Mouse (Mus musculus) CH12.LX (cell line): ENCODE data around the gene Trip12. TPM values are rescaled to one million over a fixed set of nuclear protein-coding genes. Genes with fewer than 3 reads are reported as not detected.

Source experiments
- DNase-seq: peaks from one replicate; pipeline ENCODE4 v3.0.0-alpha.2; 2013; ENCODE audit errors: extremely low read depth
- H3K27ac ChIP-seq: 2 replicates; pipeline ENCODE4 v1.5.1; 2012; ENCODE audit warnings: low read depth, mild to moderate bottlenecking, control low read depth, moderate library complexity; ENCODE audit not compliant: insufficient read depth
- H3K27me3 ChIP-seq: replicated peaks from 2 replicates; pipeline ENCODE3; 2012; ENCODE audit warnings: inconsistent platforms
- H3K36me3 ChIP-seq, 2 experiments: replicated peaks in 1 of 2; 2 replicates each; pipeline versions ENCODE3 to v1.6.1; 2012; ENCODE audit warnings: inconsistent platforms in 1 of 2, low read length in 1 of 2, mild to moderate bottlenecking in 1 of 2, mixed read lengths in 1 of 2, moderate library complexity in 1 of 2; ENCODE audit not compliant: control insufficient read depth in 1 of 2, insufficient read depth in 1 of 2
- H3K4me1 ChIP-seq, 2 experiments: 2 replicates each; pipeline ENCODE4 v1.6.1; 2012; ENCODE audit warnings: inconsistent platforms in 1 of 2, moderate library complexity in 1 of 2; ENCODE audit not compliant: insufficient read depth in 2 of 2, control insufficient read depth in 1 of 2
- H3K4me2 ChIP-seq: 2 replicates; pipeline ENCODE4 v1.6.1; 2012; ENCODE audit warnings: low read depth, mild to moderate bottlenecking, control low read depth; ENCODE audit not compliant: poor library complexity, insufficient read depth, severe bottlenecking
- H3K4me3 ChIP-seq, 3 experiments: fragments of 150-350 bp in 1 of 3; sonication (generic) in 1 of 3; replicated peaks in 1 of 3; 2 replicates each; pipeline versions ENCODE3 to v1.5.1; 2011 to 2012; ENCODE audit warnings: low read depth in 2 of 3, low read length in 2 of 3, mild to moderate bottlenecking in 2 of 3, moderate library complexity in 2 of 3, control low read depth in 1 of 3, improper control_type of control experiment in 1 of 3, inconsistent platforms in 1 of 3, mixed read lengths in 1 of 3; ENCODE audit not compliant: poor library complexity in 1 of 3
- H3K79me2 ChIP-seq: replicated peaks from 2 replicates; pipeline ENCODE4 v1.6.1; 2012; ENCODE audit warnings: mild to moderate bottlenecking, moderate library complexity; ENCODE audit not compliant: control insufficient read depth, poor library complexity, insufficient read depth, severe bottlenecking; ENCODE audit errors: extremely low read depth
- H3K9ac ChIP-seq: 2 replicates; pipeline ENCODE4 v1.6.1; 2012; ENCODE audit warnings: low read depth, mild to moderate bottlenecking, control low read depth, moderate library complexity; ENCODE audit not compliant: insufficient read depth
- H3K9me3 ChIP-seq: replicated peaks from 2 replicates; pipeline ENCODE3; 2012; ENCODE audit warnings: low read length, inconsistent platforms, mixed read lengths
- CHD2 ChIP-seq: IDR thresholded peaks from 2 replicates; pipeline ENCODE4 v1.6.1; 2011; ENCODE audit warnings: low read length, improper control_type of control experiment
- CTCF ChIP-seq, 2 experiments: IDR thresholded peaks in 1 of 2; conservative IDR thresholded peaks in 1 of 2; 2 replicates each; pipeline ENCODE4 v1.5.1; 2011 to 2012; ENCODE audit warnings: low read depth in 2 of 2, low read length in 2 of 2, improper control_type of control experiment in 1 of 2, inconsistent platforms in 1 of 2, mild to moderate bottlenecking in 1 of 2, moderate library complexity in 1 of 2
- ELF1 ChIP-seq: IDR thresholded peaks from 2 replicates; pipeline ENCODE4 v1.6.1; 2014; ENCODE audit warnings: low read depth, mild to moderate bottlenecking, inconsistent platforms, low read length, improper control_type of control experiment
- EP300 ChIP-seq: IDR thresholded peaks from 2 replicates; pipeline ENCODE4 v1.6.1; 2011; ENCODE audit warnings: low read length, improper control_type of control experiment
- ETS1 ChIP-seq: conservative IDR thresholded peaks from 2 replicates; pipeline ENCODE4 v1.6.1; 2012; ENCODE audit warnings: low read depth, mild to moderate bottlenecking, inconsistent platforms, low read length, improper control_type of control experiment, moderate library complexity
- HCFC1 ChIP-seq: IDR thresholded peaks from 2 replicates; pipeline ENCODE4 v1.6.1; 2012; ENCODE audit warnings: low read depth, mild to moderate bottlenecking, inconsistent platforms, low read length, improper control_type of control experiment
- JUND ChIP-seq: conservative IDR thresholded peaks from 2 replicates; pipeline ENCODE4 v1.6.1; 2011; ENCODE audit warnings: low read depth, low read length, improper control_type of control experiment
- KAT2A ChIP-seq: IDR thresholded peaks from 2 replicates; pipeline ENCODE4 v1.6.1; 2012; ENCODE audit warnings: low read length, improper control_type of control experiment, inconsistent platforms; ENCODE audit not compliant: insufficient replicate concordance
- MAFK ChIP-seq: IDR thresholded peaks from 2 replicates; pipeline ENCODE4 v1.6.1; 2011; ENCODE audit warnings: low read length, improper control_type of control experiment; ENCODE audit not compliant: insufficient replicate concordance
- MAZ ChIP-seq: IDR thresholded peaks from 2 replicates; pipeline ENCODE4 v1.6.1; 2012; ENCODE audit warnings: low read depth, mild to moderate bottlenecking, inconsistent platforms, low read length, improper control_type of control experiment, moderate library complexity
- MEF2A ChIP-seq: IDR thresholded peaks from 2 replicates; pipeline ENCODE4 v1.6.1; 2014; ENCODE audit warnings: low read depth, mild to moderate bottlenecking, inconsistent platforms, low read length, improper control_type of control experiment, borderline replicate concordance
- MXI1 ChIP-seq: IDR thresholded peaks from 2 replicates; pipeline ENCODE4 v1.6.1; 2011; ENCODE audit warnings: mild to moderate bottlenecking, low read depth, low read length, improper control_type of control experiment
- MYC ChIP-seq: IDR thresholded peaks from 2 replicates; pipeline ENCODE4 v1.6.1; 2011; ENCODE audit warnings: low read depth, mild to moderate bottlenecking, improper control_type of control experiment, low read length
- POLR2AphosphoS2 ChIP-seq: IDR thresholded peaks from 2 replicates; pipeline ENCODE4 v1.6.1; 2011; ENCODE audit warnings: low read depth, low read length, improper control_type of control experiment
- SMC3 ChIP-seq: IDR thresholded peaks from 2 replicates; pipeline ENCODE4 v1.6.1; 2011; ENCODE audit warnings: low read depth, low read length, improper control_type of control experiment
- USF1 ChIP-seq: IDR thresholded peaks from 2 replicates; pipeline ENCODE4 v1.6.1; 2014; ENCODE audit warnings: low read depth, mild to moderate bottlenecking, inconsistent platforms, low read length, improper control_type of control experiment
- USF2 ChIP-seq: conservative IDR thresholded peaks from 2 replicates; pipeline ENCODE4 v1.6.1; 2011; ENCODE audit warnings: low read depth, low read length, improper control_type of control experiment
- ZC3H11A ChIP-seq: IDR thresholded peaks from 2 replicates; pipeline ENCODE4 v1.6.1; 2012; ENCODE audit warnings: low read depth, mild to moderate bottlenecking, inconsistent platforms, low read length, improper control_type of control experiment
- ZKSCAN1 ChIP-seq: IDR thresholded peaks from 2 replicates; pipeline ENCODE4 v1.6.1; 2012; ENCODE audit warnings: low read depth, inconsistent platforms, low read length, improper control_type of control experiment, borderline replicate concordance
- ZMIZ1 ChIP-seq: IDR thresholded peaks from 2 replicates; pipeline ENCODE4 v1.6.1; 2012; ENCODE audit warnings: low read depth, mild to moderate bottlenecking, inconsistent platforms, low read length, improper control_type of control experiment
- dilution Hi-C: fragments of 300-500 bp; cut with MboI; formaldehyde crosslinking; loops from 2 replicates; pipeline ENCODE4 v1.14.3; 2020; ENCODE audit warnings: low sequenced_read_pairs; ENCODE audit not compliant: extremely low pct_unique_long_range_greater_than_20kb, extremely low pct_ligation_motif_present
- in situ Hi-C: fragments of 300-500 bp; cut with MboI; formaldehyde crosslinking; loops from 3 replicates; pipeline ENCODE4 v1.14.3; 2019; ENCODE audit warnings: low sequenced_read_pairs, low pct_ligation_motif_present, low pct_unique_long_range_greater_than_20kb, mixed read lengths
- polyA plus RNA-seq: library from polyadenylated mRNA; unstranded; fragments of >175 nt; gene quantifications from 2 replicates; pipeline ENCODE4 v1.2.1, GENCODE M21; 2012; ENCODE audit warnings: low read depth; ENCODE audit not compliant: insufficient read length
- total RNA-seq, 2 experiments: library from RNA; depleted of rRNA; stranded (reverse); fragments of 300-350 nt in 1 of 2; fragments of >200 nt in 1 of 2; gene quantifications; 2 replicates each; pipeline ENCODE4 v1.2.3; 2012 to 2014

Trip12 gene
- total and polyA plus RNA-seq, 3 experiments: 75.6 to 93.8 (median 90.2) TPM

- H3K36me3 ChIP-seq: peaks cover 13 to 51% of the 10 kb centered on the region in 2 experiments
- in situ Hi-C loops (no loop called here), dilution Hi-C loops (no loop called here)
- H3K4me1 ChIP-seq: peaks cover 0 to 29% of the 10 kb centered on the region in 2 experiments; a peak in 2 of 4 replicates
- H3K4me2 ChIP-seq: no peak overlapping the region
- no peak for TF ChIP-seq ZMIZ1
- no peak for TF ChIP-seq MAFK
- H3K4me3 ChIP-seq: no peak overlapping the region
- H3K9me3 ChIP-seq: no peaks in the 10 kb centered on the region
- H3K9ac ChIP-seq: no peak overlapping the region
- no peak overlapping the region for H3K27ac ChIP-seq
- peak; percentile 6 for DNase-seq
- peaks cover 17% of the 10 kb centered on the region for H3K79me2 ChIP-seq
- no peaks in the 10 kb centered on the region for H3K27me3 ChIP-seq
These were observed 45.0 kb downstream of the Trip12 start for GRCm38 (mm10) chr1:84795335-84795734.

- no peak for DNase-seq
- Histone ChIP-seq H3K9me3 (no peaks in the 10 kb centered on the region), H3K4me1 (peaks cover 0 to 12% of the 10 kb centered on the region in 2 experiments; a peak in 1 of 4 replicates), H3K9ac (no peak overlapping the region), H3K27me3 (no peaks in the 10 kb centered on the region), H3K27ac (no peak overlapping the region), H3K4me2 (no peak overlapping the region), H3K4me3 (no peak overlapping the region), H3K79me2 (peaks cover 7% of the 10 kb centered on the region; the same call in 1 of the 2 replicates), H3K36me3 (peaks cover 23 to 63% of the 10 kb centered on the region in 2 experiments)
- in situ Hi-C loops (no loop called here), dilution Hi-C loops (no loop called here)
- no peak for TF ChIP-seq ETS1
- no peak for TF ChIP-seq HCFC1
- no peak for TF ChIP-seq ZKSCAN1
- TF ChIP-seq JUND: no peak
- no peak for TF ChIP-seq SMC3
- no peak for TF ChIP-seq USF1
- no peak for TF ChIP-seq POLR2AphosphoS2
- TF ChIP-seq CTCF (conservative IDR thresholded peaks at IDR 0.05 in 1 of 2, IDR thresholded peaks at IDR 0.05 in 1 of 2; ENCODE audit: low read depth in 2 of 2, low read length in 2 of 2): no peak
- TF ChIP-seq EP300: no peak
- TF ChIP-seq CHD2: no peak
- TF ChIP-seq KAT2A: no peak
- no peak for TF ChIP-seq MEF2A
- TF ChIP-seq MXI1: no peak
- TF ChIP-seq USF2: no peak
- TF ChIP-seq MYC: no peak
- TF ChIP-seq ZC3H11A: no peak
- no peak for TF ChIP-seq ELF1
- TF ChIP-seq MAZ: no peak
These were observed 48.9 kb downstream of the Trip12 start for GRCm38 (mm10) chr1:84791393-84791792.
